Mouse (Mus musculus): ENCODE measurements around the gene Uggt2. TPM values are rescaled to one million over a fixed set of nuclear protein-coding genes. Genes with fewer than 3 reads are reported as not detected.
"Not testable (repeated sequence)": the region's sequence is repeated elsewhere in the genome, so short reads cannot be mapped to it uniquely, and the experiment has no call there.

Uggt2 gene
- total RNA-seq, 2 experiments from 2014 or later, result 6.1 to 8.7 TPM

GRCm38 (mm10) chr14:118981711-118982428, 117.4 kb downstream of the Uggt2 start:
- not testable (repeated sequence) for DNase-seq (ENCODE audit: low spot score)

GRCm38 (mm10) chr14:118980890-118981289, 118.3 kb downstream of the Uggt2 start:
- DNase-seq (ENCODE audit: low spot score), result no peak

- DNase-seq (ENCODE audit: low spot score), result no peak
Observed at GRCm38 (mm10) chr14:118980358-118980757, 118.9 kb downstream of the Uggt2 start.

- no peak for DNase-seq (ENCODE audit: low spot score)
Observed at GRCm38 (mm10) chr14:118979571-118980325, 119.5 kb downstream of the Uggt2 start.

GRCm38 (mm10) chr14:118977136-118977816, 122.0 kb downstream of the Uggt2 start:
- DNase-seq (ENCODE audit: low spot score), result no peak

- no peak for DNase-seq (ENCODE audit: low spot score)
Observed at GRCm38 (mm10) chr14:118972268-118972667, 127.0 kb downstream of the Uggt2 start.

GRCm38 (mm10) chr14:118967646-118968045, 131.6 kb downstream of the Uggt2 start:
- no peak for DNase-seq (ENCODE audit: low spot score)

- DNase-seq (ENCODE audit: low spot score), result no peak
Observed at GRCm38 (mm10) chr14:118965356-118966000, 133.8 kb downstream of the Uggt2 start.

GRCm38 (mm10) chr14:118958010-118958409, 141.2 kb downstream of the Uggt2 start:
- no peak for DNase-seq (ENCODE audit: low spot score)

- peak; percentile 12 for DNase-seq (ENCODE audit: low spot score)
Observed at GRCm38 (mm10) chr14:118951912-118952583, 147.2 kb downstream of the Uggt2 start.

- DNase-seq (ENCODE audit: low spot score), result no peak
Observed at GRCm38 (mm10) chr14:118948841-118949240, 150.4 kb downstream of the Uggt2 start.

- no peak for DNase-seq (ENCODE audit: low spot score)
Observed at GRCm38 (mm10) chr14:118944702-118945101, 154.5 kb downstream of the Uggt2 start.

GRCm38 (mm10) chr14:118942076-118942475, 157.2 kb downstream of the Uggt2 start:
- no peak for DNase-seq (ENCODE audit: low spot score)

GRCm38 (mm10) chr14:118940796-118941495, 158.3 kb downstream of the Uggt2 start:
- DNase-seq (ENCODE audit: low spot score), result no peak

- peak; percentile 30 for DNase-seq (ENCODE audit: low spot score)
Observed at GRCm38 (mm10) chr14:118938551-118938950, 160.7 kb downstream of the Uggt2 start.

- DNase-seq (ENCODE audit: low spot score), result peak; percentile 99
Observed at GRCm38 (mm10) chr14:118937533-118938492, 161.4 kb downstream of the Uggt2 start, which contains the start of gene Dnajc3. Gene Dnajc3, plus strand, starts transcription at chr14:118937976.

- no peak for DNase-seq (ENCODE audit: low spot score)
Observed at GRCm38 (mm10) chr14:118936952-118937351, 162.3 kb downstream of the Uggt2 start.

- DNase-seq (ENCODE audit: low spot score), result no peak
Observed at GRCm38 (mm10) chr14:118936236-118936635, 163.0 kb downstream of the Uggt2 start.

Measured in gastrocnemius, adult 18-20 months (tissue).